Mouse (Mus musculus) adrenal gland (tissue): Measurements from ENCODE around the gene Dcp1a.

ENCODE experiments used
- intact Hi-C: fragments of 180-260 bp; cut with DNase I; formaldehyde crosslinking; loops from one replicate; pipeline ENCODE4 v1.15.1; 2025
- microRNA-seq, 2 experiments: library from miRNA; unstranded; fragments of <30 nt; microRNA quantifications; one replicate each; pipeline ENCODE4; 2019

Gene Dcp1a

DNA sequence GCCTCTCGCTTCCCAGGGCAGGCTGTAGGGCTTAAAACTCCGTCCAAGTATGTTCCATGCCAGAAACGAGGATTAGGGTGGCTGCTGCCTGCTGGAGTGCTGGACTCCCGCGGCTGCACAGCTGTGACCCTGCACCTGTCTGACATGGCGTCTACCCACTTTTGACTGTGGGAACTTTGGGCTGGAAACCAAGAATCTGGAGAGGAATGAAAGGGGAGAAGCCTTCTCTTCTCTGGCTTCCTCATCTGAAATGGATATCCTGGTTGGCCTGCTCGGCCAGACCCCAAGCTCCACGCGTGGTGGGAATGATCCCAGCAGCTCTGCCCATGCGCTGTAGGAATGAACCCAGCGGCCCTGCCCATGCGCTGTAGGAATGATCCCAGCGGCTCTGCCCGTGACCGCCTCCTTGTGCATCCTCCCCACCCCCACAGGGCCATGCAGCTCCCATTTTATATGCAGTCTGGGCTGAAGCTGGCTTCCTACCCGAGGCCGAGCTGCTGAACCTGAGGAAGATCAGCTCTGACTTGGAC lies 80.1 kb downstream of the Dcp1a start:
- intact Hi-C loops, result no loop called here

DNA sequence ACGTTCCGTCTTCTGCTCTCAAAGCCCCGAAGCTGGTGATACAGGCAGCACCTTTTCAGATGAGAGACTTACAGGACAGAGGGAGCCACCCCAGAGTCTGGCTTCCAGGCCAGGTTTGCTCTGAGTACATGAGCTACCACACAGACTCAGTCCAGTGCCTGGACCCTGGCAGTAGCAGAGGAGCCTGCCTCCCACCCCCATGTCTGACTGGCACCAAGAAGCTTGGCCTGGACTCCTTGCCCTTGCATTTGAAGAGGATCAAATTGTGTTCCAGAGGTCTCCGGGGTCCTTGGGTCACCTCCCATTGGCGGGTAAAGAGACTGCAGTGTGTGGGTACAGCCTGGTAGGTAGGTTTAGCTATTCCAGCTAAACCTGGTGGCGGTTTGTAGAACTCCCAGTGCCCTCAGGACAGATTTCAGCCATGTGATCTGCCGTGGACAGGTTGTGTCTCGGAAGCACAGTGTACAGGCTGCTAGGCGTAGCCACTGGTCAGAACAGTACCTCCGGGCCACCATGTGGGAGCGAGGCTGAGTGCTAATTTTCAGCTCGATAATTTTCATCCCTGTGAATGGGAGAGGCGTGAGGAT lies 81.6 kb downstream of the Dcp1a start:
- intact Hi-C loops, result no loop called here

DNA sequence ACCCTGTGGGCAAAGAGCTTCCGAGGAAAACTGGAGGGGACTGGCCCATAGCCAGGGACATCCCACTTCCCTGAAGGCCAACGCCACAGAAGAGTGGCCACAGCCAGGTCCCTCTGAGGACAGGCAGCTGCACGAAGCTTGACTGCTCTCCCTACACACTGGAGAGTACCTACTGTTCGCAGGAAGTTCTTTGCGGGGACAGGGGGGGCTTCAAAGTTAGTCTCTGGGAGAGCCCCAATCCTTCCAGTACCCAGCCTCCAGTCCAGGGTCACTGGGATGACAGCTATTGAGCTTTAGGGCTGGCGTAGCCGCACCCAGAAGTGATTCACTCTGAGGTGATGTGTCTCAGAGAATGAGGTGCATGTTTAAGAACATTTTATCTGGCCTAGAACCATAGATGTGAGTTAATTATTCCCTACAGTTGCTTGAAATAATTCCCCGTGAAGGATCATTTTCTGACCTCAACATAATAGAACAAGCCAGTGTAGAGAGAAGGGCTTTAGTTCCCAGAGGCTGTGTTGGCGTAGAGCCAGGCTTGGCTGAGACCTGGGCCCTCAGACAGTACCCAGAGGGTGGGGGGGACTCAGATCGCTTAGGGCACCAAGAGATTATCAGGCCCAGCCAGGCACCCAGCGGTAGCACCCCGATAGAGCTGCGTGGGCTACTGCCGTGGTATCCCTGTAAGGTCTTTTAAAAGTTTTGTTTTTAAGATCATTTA lies 82.3 kb downstream of the Dcp1a start:
- intact Hi-C loops, result no loop called here

DNA sequence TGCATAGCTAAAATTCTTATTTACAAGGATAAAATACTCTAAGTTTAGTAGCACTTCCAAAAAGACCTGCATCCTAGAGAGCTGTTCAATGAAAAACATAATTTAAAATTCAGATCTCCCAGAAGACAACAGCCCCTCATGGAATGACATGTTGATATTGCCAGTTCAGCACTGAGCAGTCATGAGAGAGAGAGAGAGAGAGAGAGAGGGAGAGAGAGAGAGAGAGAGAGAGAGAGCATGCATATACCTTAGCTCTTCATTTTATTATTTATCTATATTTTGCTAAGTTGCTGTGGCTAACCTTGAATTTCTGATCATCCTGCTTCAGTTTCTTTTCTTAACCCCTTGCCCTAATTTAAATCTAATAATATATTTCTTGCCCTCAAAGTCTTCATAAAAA lies 83.0 kb downstream of the Dcp1a start:
- intact Hi-C loops, result no loop called here

DNA sequence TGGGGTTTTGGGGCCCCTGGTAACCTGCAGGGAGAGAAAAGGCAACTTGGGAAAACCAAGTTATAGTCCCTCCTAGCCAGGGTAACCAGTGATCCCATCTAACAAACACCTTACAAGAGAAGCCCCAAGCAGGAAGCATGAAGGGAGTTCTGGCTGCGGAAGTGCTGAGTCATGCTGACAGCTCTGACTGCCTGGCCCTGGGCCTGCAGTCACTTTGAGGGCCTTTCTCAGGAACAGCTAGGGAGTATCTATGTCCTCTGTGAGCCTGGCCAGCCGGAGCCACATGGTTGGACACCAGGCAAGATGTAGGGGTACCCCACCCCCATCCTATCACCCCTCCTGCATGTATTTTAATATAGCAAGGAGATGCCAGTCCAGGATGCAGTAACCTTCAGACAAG lies 85.1 kb downstream of the Dcp1a start:
- intact Hi-C loops, result no loop called here

DNA sequence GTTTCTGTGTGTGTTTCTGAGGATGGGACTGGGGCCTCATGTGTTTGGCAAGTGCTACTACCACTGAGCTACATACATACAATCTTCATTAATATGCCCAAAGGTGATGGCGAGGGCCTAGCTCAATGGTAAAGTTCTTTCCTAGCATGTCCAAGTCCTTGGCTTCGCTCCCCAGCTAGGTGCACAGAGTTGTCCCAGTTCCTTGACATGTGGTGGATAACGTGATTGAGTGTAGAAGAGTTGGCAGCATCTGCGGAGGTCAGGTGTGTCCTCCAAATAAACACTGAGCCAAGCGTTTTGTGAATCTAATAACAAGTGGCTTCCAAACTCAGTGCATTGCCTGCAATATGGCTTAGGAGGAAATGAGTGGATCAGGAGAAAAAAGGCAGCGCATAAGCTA lies 87.0 kb downstream of the Dcp1a start:
- intact Hi-C loops, result no loop called here

DNA sequence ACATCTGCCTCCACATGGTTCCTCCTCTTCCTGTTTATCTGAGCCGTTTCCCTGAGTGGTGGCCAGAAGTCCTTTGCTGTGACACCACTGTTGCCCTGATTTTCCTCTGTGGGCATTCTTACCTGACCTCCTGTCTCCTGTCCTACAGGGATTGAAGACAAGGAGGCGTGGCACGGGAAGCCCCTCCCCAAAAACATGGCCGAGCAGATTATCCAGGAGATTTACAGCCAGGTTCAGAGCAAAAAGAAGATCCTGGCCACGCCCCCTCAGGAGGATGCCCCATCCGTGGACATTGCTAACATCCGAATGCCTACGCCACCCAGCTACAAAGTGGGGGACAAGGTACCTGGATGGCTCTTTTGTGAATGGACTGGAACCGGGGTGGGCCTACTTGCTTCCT lies 88.7 kb downstream of the Dcp1a start:
- intact Hi-C loops, result no loop called here

DNA sequence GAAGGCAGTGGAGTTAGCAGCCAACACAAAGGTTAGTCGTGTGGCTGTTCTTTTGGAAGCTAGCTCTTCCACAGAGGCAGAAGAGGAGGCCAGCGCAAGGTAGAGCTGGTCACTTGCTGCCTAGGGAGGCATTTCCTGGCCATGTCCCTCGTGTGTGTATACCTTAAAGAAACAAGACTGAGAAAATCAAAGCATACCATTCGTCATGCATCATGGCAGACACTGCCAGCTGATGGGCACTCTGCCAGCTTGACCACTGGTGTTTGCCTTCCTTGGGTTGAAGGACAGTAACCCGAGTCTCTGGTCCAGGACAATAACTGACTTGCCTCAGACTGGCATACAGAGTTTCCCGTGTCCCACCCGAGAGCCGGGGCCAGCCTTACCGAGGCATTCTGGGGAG lies 91.0 kb downstream of the Dcp1a start:
- intact Hi-C loops, result no loop called here

DNA sequence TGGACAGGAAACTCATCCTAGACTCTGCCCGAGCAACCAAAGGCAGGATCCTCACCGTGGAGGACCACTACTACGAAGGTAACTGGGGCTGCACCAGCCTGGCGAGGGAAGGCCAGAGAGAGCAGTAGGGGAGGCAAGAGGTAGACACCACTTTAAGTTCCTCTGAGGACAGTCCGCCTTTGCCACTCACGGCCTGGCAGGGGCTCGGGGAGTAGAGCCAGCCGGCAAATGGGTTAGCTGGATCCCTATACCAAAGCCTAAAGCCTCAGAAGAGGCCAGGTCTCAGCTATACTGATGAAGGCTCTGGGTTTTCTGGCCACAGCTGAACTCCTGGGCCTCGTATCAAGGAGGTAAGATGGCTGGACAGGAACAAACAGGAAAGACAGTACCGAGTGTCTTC lies 92.9 kb downstream of the Dcp1a start:
- intact Hi-C loops, result no loop called here

DNA sequence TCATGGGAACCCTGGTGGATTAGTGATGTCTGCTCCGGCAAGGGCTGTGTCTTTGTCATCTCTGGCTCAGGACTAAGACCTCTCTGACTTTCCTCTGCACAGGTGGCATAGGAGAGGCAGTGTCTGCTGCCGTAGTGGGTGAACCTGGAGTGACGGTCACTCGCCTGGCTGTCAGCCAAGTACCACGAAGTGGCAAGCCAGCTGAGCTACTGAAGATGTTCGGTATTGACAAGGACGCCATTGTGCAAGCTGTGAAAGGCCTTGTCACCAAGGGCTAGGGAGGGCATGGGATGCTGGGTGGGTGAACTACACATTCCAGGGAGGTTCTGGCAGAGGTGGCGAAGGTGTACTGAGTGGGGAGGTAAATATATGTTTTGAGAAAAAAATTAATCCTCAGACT lies 93.9 kb downstream of the Dcp1a start:
- intact Hi-C loops, result no loop called here

DNA sequence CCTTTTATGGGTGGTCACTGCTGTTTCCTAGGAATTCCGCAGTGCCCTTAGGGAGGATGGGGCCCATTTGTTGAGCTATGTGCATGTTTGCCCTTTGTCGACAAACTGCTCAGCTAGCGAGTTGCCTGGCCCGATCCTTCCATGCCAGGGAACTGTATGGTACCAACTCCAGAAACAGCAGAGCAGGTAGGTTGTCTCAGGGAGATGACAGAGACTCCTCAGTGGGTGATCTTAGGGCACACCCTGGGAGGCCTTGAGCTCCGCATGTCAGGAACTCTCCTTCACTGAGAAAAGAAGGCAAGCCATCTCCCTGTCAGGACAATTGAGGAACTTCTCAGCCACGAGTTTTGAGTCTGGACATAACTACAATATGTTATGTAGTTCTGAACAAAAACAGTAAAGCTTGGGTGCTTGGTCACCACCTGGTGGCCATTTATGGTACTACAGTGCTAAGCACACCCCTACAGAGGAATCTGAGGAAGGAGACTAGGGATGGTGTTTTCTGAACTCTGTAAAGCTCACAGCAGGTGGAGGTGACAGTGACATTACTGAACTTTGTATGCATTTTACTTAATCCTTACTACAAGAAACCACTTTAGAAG lies 94.7 kb downstream of the Dcp1a start:
- intact Hi-C loops, result no loop called here

DNA sequence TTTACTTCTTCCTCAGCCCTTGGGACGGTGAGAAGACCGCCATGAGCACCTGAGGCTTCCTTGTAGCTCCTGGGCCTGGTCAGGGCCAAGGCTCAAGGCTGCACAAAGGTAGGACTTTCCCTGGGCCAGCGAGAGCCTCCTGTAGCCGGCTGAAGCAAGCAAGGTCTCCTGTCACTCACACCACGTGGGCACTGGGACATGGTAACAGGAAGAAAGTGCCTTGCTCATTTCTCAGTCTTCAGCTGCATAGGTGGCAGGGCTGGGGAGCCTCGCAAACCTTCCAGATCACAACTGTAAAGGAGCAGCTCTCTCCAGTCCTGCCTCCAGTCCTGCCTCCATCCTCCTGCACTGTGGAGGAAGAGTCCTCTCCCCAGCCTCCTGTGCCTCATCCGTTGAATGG lies 96.5 kb downstream of the Dcp1a start:
- intact Hi-C loops, result no loop called here

DNA sequence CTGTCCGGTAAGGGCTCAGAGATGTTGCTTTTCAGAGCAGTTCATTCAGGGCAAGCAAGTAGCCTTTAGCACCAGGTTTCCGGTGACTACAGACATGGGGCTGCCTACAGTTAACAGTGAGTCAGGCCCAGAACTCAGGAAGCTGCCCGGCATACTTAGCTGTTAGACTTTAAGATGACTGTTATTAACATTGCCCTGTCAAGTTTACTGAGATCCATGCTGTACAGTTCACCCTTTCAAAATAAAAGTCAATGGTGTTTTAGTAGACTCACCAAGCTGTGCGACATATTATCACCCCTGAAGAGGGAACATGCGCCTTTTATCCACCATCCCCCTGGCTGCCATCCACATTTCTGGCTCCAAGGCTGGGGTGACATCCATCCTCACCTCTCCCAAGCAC lies 96.9 kb downstream of the Dcp1a start:
- intact Hi-C loops, result no loop called here

Small RNA genes lying within 50 kb of the gene (microRNA-seq; reads per million reads assigned to microRNA genes)
- 6.6 to 10.5 reads per million in 2 experiments for gene Mir3076
